Mouse (Mus musculus) erythroblast, embryonic 14.5 days (primary cell): ENCODE data around the gene Lypd8.

Experiments
- GATA1 ChIP-seq: IDR thresholded peaks from 2 replicates; pipeline ENCODE4 v1.6.1; 2012; ENCODE audit warnings: low read length, inconsistent platforms, mixed read lengths
- TAL1 ChIP-seq: IDR thresholded peaks from 3 replicates; pipeline ENCODE4 v1.6.1; 2012; ENCODE audit warnings: low read length, inconsistent platforms, mixed read lengths

DNA sequence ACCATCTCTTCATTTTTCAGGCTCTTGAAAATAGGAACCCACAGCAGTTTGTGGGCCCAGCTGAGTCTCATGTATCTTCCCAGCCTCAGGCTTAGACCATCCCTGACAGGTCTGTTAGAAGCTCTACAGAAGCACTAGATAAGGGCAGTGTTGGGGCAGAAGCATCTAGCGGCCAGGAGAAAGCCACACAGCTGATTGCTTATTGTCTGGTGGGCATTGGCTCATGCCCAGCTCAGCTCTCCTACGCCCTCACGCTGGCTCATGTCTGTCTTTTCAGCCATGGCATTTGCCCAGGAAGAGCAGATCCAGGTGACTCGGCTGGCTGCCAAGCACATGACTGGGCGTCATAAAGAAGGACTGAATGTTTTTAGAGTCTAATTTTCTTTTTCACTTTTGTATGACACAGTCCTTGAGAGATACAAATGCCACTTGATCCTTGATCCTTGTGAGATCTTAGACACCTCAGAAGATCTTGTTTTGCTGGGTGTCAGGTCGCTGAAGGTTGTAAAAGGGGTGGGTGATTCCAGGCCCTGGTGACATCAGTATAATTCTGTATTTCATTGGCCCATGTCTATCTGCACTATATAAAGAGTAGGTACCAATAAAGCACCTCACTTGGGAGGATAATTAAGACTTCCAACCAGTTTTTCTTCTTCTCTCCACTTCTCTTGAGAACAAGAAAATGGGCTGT lies 20.9 kb upstream of the Lypd8 start:
- no peak for TF ChIP-seq TAL1
- no peak for TF ChIP-seq GATA1
